Mouse (Mus musculus) 3134 (cell line): ENCODE measurements around the gene P3h1.
A peak's percentile ranks its signal among the peaks of the same experiment; 100 is the strongest.

Source experiments
- DNase-seq: peaks from one replicate; pipeline ENCODE4 v3.0.0-alpha.2; 2011; ENCODE audit warnings: low spot score; ENCODE audit not compliant: insufficient read length; ENCODE audit errors: extremely low read depth

The P3h1 gene

GRCm38 (mm10) chr4:119234348-119234747, 1.6 kb downstream of the P3h1 start:
- DNase-seq: no peak

DNA sequence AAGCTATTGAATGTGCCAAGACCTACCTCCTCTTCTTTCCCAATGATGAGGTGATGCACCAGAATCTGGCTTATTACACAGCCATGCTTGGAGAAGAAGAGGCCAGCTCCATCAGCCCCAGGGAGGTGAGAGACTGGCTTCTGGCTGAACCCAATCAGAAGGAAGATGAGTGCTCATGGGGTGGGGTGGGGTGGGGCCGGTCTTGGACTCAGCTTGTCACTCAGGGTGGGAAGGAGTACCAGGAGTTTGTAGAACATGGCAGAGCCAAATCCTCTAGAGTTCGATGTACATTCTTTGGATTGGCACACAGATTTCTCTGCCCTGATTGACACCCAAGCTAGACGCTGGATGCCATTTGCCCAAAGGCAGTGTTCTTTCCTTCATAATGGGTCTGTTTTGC, 5.9 kb downstream of the P3h1 start:
- no peak for DNase-seq

- DNase-seq: peak; percentile 51
Measured at GRCm38 (mm10) chr4:119239181-119239682, 6.5 kb downstream of the P3h1 start.

GRCm38 (mm10) chr4:119241664-119242063, 8.9 kb downstream of the P3h1 start:
- no peak for DNase-seq

GRCm38 (mm10) chr4:119242571-119242970, 9.9 kb downstream of the P3h1 start:
- no peak for DNase-seq

- DNase-seq: no peak
Measured at GRCm38 (mm10) chr4:119244468-119245240, 11.9 kb downstream of the P3h1 start.

- DNase-seq: peak; percentile 38
Measured at GRCm38 (mm10) chr4:119245556-119245955, 12.8 kb downstream of the P3h1 start.

- no peak for DNase-seq
Measured at GRCm38 (mm10) chr4:119245961-119246360, 13.2 kb downstream of the P3h1 start.

GRCm38 (mm10) chr4:119246688-119247225, 14.0 kb downstream of the P3h1 start:
- no peak for DNase-seq

DNA sequence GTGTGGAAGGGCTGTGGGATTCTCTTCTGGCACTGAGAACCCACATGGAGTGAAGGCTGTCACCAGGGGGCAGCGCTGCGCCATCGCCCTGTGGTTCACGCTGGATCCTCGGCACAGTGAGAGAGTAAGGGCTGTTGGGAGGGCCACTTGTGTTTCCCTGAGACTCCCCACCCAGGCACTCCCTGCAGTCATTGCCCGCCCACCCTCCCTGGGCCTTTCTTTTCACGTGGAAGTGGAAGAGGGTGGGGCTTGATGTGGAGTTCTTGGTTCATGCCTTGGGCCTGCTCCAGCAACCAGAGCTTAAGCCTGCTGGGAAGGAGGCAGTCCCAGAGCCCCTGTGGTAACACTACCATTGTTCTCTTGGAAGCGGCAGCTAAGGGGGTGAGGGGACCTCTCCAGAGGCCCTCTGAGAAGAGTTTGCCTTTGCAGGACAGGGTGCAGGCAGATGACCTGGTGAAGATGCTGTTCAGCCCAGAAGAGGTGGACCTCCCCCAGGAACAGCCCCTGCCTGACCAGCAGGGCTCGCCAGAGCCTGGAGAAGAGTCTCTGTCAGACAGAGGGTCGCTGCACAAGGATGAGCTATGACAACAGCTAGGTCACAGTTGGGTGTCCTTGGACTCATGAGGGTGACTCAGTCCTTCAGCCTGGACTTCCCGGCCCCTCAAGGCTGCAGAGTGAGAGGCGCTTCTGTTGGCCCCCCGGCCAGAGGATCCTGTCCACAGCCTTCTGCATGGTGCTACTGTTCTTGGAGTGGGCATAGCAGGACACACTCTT, 14.9 kb downstream of the P3h1 start:
- DNase-seq: peak; percentile 49

DNA sequence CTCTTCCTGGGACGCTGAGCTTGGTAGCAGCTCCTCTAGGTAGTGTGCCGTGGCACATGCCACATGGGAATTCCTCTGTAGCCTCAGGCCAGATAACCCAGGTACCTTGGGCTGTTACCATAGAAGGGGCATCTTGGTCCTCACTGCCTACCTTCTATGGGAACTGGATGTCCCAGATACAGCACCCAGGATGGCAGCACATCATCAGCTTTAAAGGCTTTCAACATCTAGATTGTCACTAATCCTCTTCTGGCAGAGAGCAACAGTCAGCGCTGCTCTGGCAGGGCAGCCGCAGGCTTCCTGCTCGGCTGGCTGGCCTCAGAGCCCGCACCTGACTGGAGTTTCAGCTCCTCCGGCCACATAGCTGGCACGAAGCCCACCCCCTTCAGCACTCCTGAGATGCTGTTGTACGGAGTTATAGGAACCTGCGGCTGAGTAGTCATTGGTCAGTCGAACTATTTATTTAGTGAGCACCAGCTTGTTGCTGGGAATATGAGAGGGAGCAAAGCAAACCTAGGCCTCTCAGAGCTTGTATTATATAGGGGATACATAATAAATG, 15.8 kb downstream of the P3h1 start:
- DNase-seq: no peak

DNA sequence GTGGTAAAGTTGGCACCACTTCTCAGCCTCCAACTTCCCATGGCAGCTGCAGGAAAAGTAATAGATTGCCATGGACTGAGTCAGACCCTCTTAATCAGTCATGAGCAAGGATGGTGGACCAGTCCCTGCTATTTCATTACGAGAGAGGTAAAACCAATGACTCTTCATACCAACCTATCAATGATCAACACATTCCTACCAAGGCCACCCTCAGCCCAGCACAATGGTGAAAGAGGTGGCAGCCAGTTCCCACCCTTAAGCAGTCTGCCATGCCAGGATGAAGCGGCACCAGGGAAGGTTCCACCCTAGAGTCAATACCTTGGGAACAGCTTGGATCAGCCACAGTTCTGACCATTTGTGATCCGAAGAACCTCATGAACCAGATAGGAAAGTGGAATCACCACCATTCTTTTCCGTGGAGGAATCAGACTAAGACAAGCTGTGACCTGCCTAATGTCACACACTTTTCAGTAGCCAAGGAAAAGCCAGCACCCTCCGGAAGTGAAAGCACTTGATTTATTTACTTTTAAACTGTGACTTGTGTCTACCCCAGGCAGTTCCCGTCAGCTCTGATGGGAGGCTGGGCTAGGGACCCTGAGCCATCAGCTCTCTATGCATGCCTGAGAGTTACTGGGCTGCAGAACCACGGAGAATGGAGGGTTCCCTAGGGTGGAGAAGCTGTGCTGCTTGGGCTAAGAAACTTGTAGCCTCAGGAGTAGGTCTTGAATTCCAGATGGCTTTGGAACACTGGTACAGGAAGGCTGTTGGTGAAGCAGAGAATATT, 19.5 kb downstream of the P3h1 start:
- no peak for DNase-seq

DNA sequence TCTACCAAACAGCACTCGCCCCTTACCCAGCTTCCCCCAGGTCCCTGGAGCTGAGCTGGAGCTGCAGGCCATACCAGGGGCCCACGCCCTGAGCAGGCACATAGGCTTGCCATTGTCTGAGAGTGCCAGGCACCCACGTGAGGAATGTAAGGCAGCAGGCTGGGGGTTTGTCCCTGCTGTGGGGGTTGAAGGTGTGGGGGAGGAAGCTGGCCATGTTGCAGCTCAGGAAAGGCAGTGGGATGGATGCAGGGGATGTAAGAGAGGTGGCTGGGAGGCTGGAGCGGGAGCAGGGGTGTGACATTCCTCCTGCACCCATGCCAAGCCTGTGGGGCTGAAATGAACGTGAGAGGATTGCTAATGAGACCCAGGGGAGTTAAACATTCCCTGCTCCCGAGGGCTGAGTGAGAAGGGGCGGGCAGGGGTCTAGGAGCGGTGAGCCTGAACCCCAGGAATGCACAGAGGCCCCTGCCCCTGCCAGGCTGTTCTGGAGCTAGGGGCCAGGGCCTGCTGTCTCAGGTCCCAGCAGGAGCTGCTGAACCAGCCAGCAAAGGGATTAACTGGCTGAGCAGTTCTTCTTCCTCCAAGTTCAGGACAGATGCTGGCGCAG, 21.4 kb downstream of the P3h1 start:
- DNase-seq: no peak

GRCm38 (mm10) chr4:119255351-119255750, 22.6 kb downstream of the P3h1 start, which contains the start of gene Cldn19:
Cldn19 (plus strand) TSS chr4:119255414.
- no peak for DNase-seq

- DNase-seq: no peak
Measured at GRCm38 (mm10) chr4:119257083-119257482, 24.4 kb downstream of the P3h1 start.

GRCm38 (mm10) chr4:119259344-119260254, 26.9 kb downstream of the P3h1 start:
- DNase-seq: no peak

DNA sequence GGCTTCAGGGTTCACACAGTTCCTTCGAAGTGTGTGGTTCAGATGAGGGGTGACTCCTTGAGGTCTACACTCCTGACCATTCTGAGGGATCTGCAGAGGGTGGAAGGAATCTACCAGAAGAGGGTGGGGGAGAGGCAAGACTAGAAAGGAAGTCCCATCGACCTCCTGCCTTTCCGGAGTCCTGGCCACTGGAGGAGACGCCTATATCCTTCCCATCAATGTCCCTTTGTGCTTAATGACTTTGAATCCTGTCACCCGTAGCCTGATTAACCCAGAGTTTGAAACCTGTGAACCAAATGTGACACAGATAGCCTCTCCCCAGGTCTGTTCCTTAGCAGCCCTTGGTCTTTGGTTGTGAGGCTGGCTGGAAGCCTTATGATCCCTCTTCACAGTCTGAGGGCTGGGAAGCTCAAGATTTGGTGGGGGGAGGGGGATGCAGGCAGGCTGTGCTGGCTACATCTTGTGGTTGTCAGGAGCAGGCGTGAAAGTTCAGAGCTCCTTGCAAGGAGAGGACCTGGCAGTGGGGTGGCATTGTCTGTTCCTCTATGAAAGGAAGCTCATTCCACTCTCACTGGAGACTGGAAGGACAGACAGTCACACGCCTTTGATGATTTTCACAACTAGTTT, 28.5 kb downstream of the P3h1 start:
- DNase-seq: no peak

DNA sequence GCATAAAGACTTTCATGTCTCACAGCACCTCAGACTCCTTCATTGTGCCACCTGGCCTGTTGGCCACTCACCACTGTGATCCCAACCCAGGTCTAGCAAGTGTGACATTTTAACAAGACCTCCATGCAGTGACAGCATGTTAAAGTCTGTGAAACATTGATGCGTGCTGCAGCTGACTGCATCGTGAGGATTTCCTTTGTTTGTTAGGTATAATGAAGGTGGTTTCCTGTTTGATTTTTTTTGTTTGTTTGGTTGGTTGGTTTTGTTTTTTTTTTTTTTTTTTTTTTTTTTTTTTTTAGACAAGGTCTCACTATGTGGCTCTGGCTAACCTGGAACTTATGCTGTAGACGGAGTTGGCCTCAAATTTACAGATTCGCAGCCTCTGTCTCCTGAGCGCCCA, 29.8 kb downstream of the P3h1 start:
- no peak for DNase-seq

- DNase-seq: no peak
Measured at GRCm38 (mm10) chr4:119263459-119263858, 30.7 kb downstream of the P3h1 start.
